Mouse (Mus musculus) CH12.LX (cell line): ENCODE measurements at regions not wholly inside any gene's neighbourhood (a gene's known extent, or its start where the extent isn't known, plus 50 kb on each side); places are given as distances from the start of the nearest gene placed in this dataset.

Experiments used
- DNase-seq: peaks from one replicate; pipeline ENCODE4 v3.0.0-alpha.2; 2013; ENCODE audit errors: extremely low read depth
- H3K27ac ChIP-seq: 2 replicates; pipeline ENCODE4 v1.5.1; 2012; ENCODE audit warnings: low read depth, mild to moderate bottlenecking, control low read depth, moderate library complexity; ENCODE audit not compliant: insufficient read depth
- H3K27me3 ChIP-seq: replicated peaks from 2 replicates; pipeline ENCODE3; 2012; ENCODE audit warnings: inconsistent platforms
- H3K36me3 ChIP-seq, 2 experiments: replicated peaks in 1 of 2; 2 replicates each; pipeline versions ENCODE3 to v1.6.1; 2012; ENCODE audit warnings: inconsistent platforms in 1 of 2, low read length in 1 of 2, mild to moderate bottlenecking in 1 of 2, mixed read lengths in 1 of 2, moderate library complexity in 1 of 2; ENCODE audit not compliant: control insufficient read depth in 1 of 2, insufficient read depth in 1 of 2
- H3K4me1 ChIP-seq, 2 experiments: 2 replicates each; pipeline ENCODE4 v1.6.1; 2012; ENCODE audit warnings: inconsistent platforms in 1 of 2, moderate library complexity in 1 of 2; ENCODE audit not compliant: insufficient read depth in 2 of 2, control insufficient read depth in 1 of 2
- H3K4me2 ChIP-seq: 2 replicates; pipeline ENCODE4 v1.6.1; 2012; ENCODE audit warnings: low read depth, mild to moderate bottlenecking, control low read depth; ENCODE audit not compliant: poor library complexity, insufficient read depth, severe bottlenecking
- H3K4me3 ChIP-seq, 3 experiments: fragments of 150-350 bp in 1 of 3; sonication (generic) in 1 of 3; replicated peaks in 1 of 3; 2 replicates each; pipeline versions ENCODE3 to v1.5.1; 2011 to 2012; ENCODE audit warnings: low read depth in 2 of 3, low read length in 2 of 3, mild to moderate bottlenecking in 2 of 3, moderate library complexity in 2 of 3, control low read depth in 1 of 3, improper control_type of control experiment in 1 of 3, inconsistent platforms in 1 of 3, mixed read lengths in 1 of 3; ENCODE audit not compliant: poor library complexity in 1 of 3
- H3K79me2 ChIP-seq: replicated peaks from 2 replicates; pipeline ENCODE4 v1.6.1; 2012; ENCODE audit warnings: mild to moderate bottlenecking, moderate library complexity; ENCODE audit not compliant: control insufficient read depth, poor library complexity, insufficient read depth, severe bottlenecking; ENCODE audit errors: extremely low read depth
- H3K9ac ChIP-seq: 2 replicates; pipeline ENCODE4 v1.6.1; 2012; ENCODE audit warnings: low read depth, mild to moderate bottlenecking, control low read depth, moderate library complexity; ENCODE audit not compliant: insufficient read depth
- H3K9me3 ChIP-seq: replicated peaks from 2 replicates; pipeline ENCODE3; 2012; ENCODE audit warnings: low read length, inconsistent platforms, mixed read lengths
- BHLHE40 ChIP-seq: IDR thresholded peaks from 2 replicates; pipeline ENCODE4 v1.6.1; 2011; ENCODE audit warnings: mild to moderate bottlenecking, low read depth, low read length, improper control_type of control experiment
- CHD1 ChIP-seq: IDR thresholded peaks from 2 replicates; pipeline ENCODE4 v1.6.1; 2012; ENCODE audit warnings: low read depth, low read length, improper control_type of control experiment, inconsistent platforms
- CHD2 ChIP-seq: IDR thresholded peaks from 2 replicates; pipeline ENCODE4 v1.6.1; 2011; ENCODE audit warnings: low read length, improper control_type of control experiment
- CTCF ChIP-seq, 2 experiments: IDR thresholded peaks in 1 of 2; conservative IDR thresholded peaks in 1 of 2; 2 replicates each; pipeline ENCODE4 v1.5.1; 2011 to 2012; ENCODE audit warnings: low read depth in 2 of 2, low read length in 2 of 2, improper control_type of control experiment in 1 of 2, inconsistent platforms in 1 of 2, mild to moderate bottlenecking in 1 of 2, moderate library complexity in 1 of 2
- E2F4 ChIP-seq: IDR thresholded peaks from 2 replicates; pipeline ENCODE4 v1.6.1; 2011; ENCODE audit warnings: low read depth, low read length, improper control_type of control experiment; ENCODE audit not compliant: insufficient replicate concordance
- ETS1 ChIP-seq: conservative IDR thresholded peaks from 2 replicates; pipeline ENCODE4 v1.6.1; 2012; ENCODE audit warnings: low read depth, mild to moderate bottlenecking, inconsistent platforms, low read length, improper control_type of control experiment, moderate library complexity
- HCFC1 ChIP-seq: IDR thresholded peaks from 2 replicates; pipeline ENCODE4 v1.6.1; 2012; ENCODE audit warnings: low read depth, mild to moderate bottlenecking, inconsistent platforms, low read length, improper control_type of control experiment
- KAT2A ChIP-seq: IDR thresholded peaks from 2 replicates; pipeline ENCODE4 v1.6.1; 2012; ENCODE audit warnings: low read length, improper control_type of control experiment, inconsistent platforms; ENCODE audit not compliant: insufficient replicate concordance
- MAFK ChIP-seq: IDR thresholded peaks from 2 replicates; pipeline ENCODE4 v1.6.1; 2011; ENCODE audit warnings: low read length, improper control_type of control experiment; ENCODE audit not compliant: insufficient replicate concordance
- MAZ ChIP-seq: IDR thresholded peaks from 2 replicates; pipeline ENCODE4 v1.6.1; 2012; ENCODE audit warnings: low read depth, mild to moderate bottlenecking, inconsistent platforms, low read length, improper control_type of control experiment, moderate library complexity
- MXI1 ChIP-seq: IDR thresholded peaks from 2 replicates; pipeline ENCODE4 v1.6.1; 2011; ENCODE audit warnings: mild to moderate bottlenecking, low read depth, low read length, improper control_type of control experiment
- MYC ChIP-seq: IDR thresholded peaks from 2 replicates; pipeline ENCODE4 v1.6.1; 2011; ENCODE audit warnings: low read depth, mild to moderate bottlenecking, improper control_type of control experiment, low read length
- NELFE ChIP-seq: IDR thresholded peaks from 2 replicates; pipeline ENCODE4 v1.6.1; 2011; ENCODE audit warnings: low read depth, low read length, improper control_type of control experiment
- POLR2A ChIP-seq: IDR thresholded peaks from 2 replicates; pipeline ENCODE4 v1.6.1; 2011; ENCODE audit warnings: low read depth, mild to moderate bottlenecking, improper control_type of control experiment, low read length
- RAD21 ChIP-seq: IDR thresholded peaks from 2 replicates; pipeline ENCODE4 v1.6.1; 2011; ENCODE audit warnings: low read depth, mild to moderate bottlenecking, low read length, improper control_type of control experiment, moderate library complexity
- RCOR1 ChIP-seq: conservative IDR thresholded peaks from 2 replicates; pipeline ENCODE4 v1.6.1; 2012; ENCODE audit warnings: low read depth, mild to moderate bottlenecking, inconsistent platforms, low read length, improper control_type of control experiment
- SIN3A ChIP-seq: IDR thresholded peaks from 2 replicates; pipeline ENCODE4 v1.6.1; 2012; ENCODE audit warnings: low read length, improper control_type of control experiment, inconsistent platforms
- TBP ChIP-seq: conservative IDR thresholded peaks from 2 replicates; pipeline ENCODE4 v1.6.1; 2011; ENCODE audit warnings: low read depth, low read length, improper control_type of control experiment
- TCF12 ChIP-seq: IDR thresholded peaks from 2 replicates; pipeline ENCODE4 v1.6.1; 2014; ENCODE audit warnings: low read depth, mild to moderate bottlenecking, inconsistent platforms, low read length, improper control_type of control experiment
- UBTF ChIP-seq: IDR thresholded peaks from 2 replicates; pipeline ENCODE4 v1.6.1; 2012; ENCODE audit warnings: low read depth, mild to moderate bottlenecking, inconsistent platforms, low read length, improper control_type of control experiment, moderate library complexity
- USF2 ChIP-seq: conservative IDR thresholded peaks from 2 replicates; pipeline ENCODE4 v1.6.1; 2011; ENCODE audit warnings: low read depth, low read length, improper control_type of control experiment
- ZC3H11A ChIP-seq: IDR thresholded peaks from 2 replicates; pipeline ENCODE4 v1.6.1; 2012; ENCODE audit warnings: low read depth, mild to moderate bottlenecking, inconsistent platforms, low read length, improper control_type of control experiment
- ZKSCAN1 ChIP-seq: IDR thresholded peaks from 2 replicates; pipeline ENCODE4 v1.6.1; 2012; ENCODE audit warnings: low read depth, inconsistent platforms, low read length, improper control_type of control experiment, borderline replicate concordance
- ZMIZ1 ChIP-seq: IDR thresholded peaks from 2 replicates; pipeline ENCODE4 v1.6.1; 2012; ENCODE audit warnings: low read depth, mild to moderate bottlenecking, inconsistent platforms, low read length, improper control_type of control experiment
- ZNF384 ChIP-seq: IDR thresholded peaks from 2 replicates; pipeline ENCODE4 v1.6.1; 2012; ENCODE audit warnings: low read depth, low read length, improper control_type of control experiment, inconsistent platforms
- dilution Hi-C: fragments of 300-500 bp; cut with MboI; formaldehyde crosslinking; loops from 2 replicates; pipeline ENCODE4 v1.14.3; 2020; ENCODE audit warnings: low sequenced_read_pairs; ENCODE audit not compliant: extremely low pct_unique_long_range_greater_than_20kb, extremely low pct_ligation_motif_present
- in situ Hi-C: fragments of 300-500 bp; cut with MboI; formaldehyde crosslinking; loops from 3 replicates; pipeline ENCODE4 v1.14.3; 2019; ENCODE audit warnings: low sequenced_read_pairs, low pct_ligation_motif_present, low pct_unique_long_range_greater_than_20kb, mixed read lengths

DNA sequence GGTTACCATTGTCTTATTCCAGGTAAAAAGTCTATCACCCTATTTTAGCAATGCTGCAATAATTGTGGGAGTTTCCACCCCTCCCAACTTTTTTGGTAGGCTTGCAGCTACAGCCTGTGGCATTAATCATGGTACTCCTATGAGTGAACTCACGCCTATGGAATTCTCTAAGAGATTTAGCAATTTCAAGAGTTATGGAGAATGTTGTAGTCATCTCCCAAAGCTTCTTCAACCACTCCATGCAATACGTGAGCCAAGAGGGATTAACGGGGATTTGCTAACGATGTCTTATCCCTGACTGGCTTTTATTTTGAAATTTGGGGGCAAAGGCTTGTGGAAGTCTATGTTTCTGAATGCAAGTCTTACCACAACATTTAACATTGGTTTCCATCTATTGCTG, 125.5 kb upstream of the Phactr1 start:
- no peak overlapping the region for H3K27ac ChIP-seq
- no peaks in the 10 kb centered on the region for H3K27me3 ChIP-seq
- no peak overlapping the region for H3K4me2 ChIP-seq
- H3K79me2 ChIP-seq: no peaks in the 10 kb centered on the region
- H3K36me3 ChIP-seq: no peaks in the 10 kb centered on the region
- no peak for DNase-seq
- H3K9me3 ChIP-seq: no peaks in the 10 kb centered on the region
- dilution Hi-C loops: no loop called here
- H3K4me1 ChIP-seq: no peaks in the 10 kb centered on the region
- TF ChIP-seq ZNF384: no peak
- no peak for TF ChIP-seq TCF12
- TF ChIP-seq ETS1: no peak
- TF ChIP-seq MYC: no peak
- TF ChIP-seq MAZ: no peak
- TF ChIP-seq SIN3A: no peak
- no peak for TF ChIP-seq RAD21
- TF ChIP-seq POLR2A: no peak
- TF ChIP-seq CHD2: no peak
- TF ChIP-seq MAFK: no peak
- no peak for TF ChIP-seq HCFC1
- no peak for TF ChIP-seq NELFE
- no peak for TF ChIP-seq KAT2A
- no peak overlapping the region for H3K4me3 ChIP-seq
- no peak overlapping the region for H3K9ac ChIP-seq
- in situ Hi-C loops: no loop called here

DNA sequence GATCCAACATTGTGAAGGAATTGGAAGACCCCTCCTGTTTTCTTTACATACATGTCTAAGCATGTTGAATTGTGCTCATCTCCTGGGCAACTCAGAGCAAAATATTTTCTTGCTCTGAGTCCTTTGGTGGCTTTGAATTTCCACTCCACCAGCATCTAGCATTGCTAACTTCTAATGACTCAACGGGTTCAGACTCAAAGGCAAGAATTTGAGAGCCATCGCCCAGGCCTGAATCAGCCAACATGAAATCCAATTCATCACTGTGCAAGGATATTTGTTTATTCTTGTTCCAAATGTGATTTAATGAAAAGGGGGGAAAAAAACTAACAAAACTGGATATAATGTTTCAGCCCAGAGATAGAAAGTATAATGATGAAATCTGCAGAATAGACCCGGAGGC, 121.9 kb upstream of the Phactr1 start:
- Histone ChIP-seq H3K4me3 (no peak overlapping the region), H3K27ac (no peak overlapping the region), H3K9ac (no peak overlapping the region), H3K27me3 (no peaks in the 10 kb centered on the region), H3K4me2 (no peak overlapping the region), H3K4me1 (peaks cover 0 to 3% of the 10 kb centered on the region in 2 experiments; a peak in 1 of 4 replicates), H3K79me2 (no peaks in the 10 kb centered on the region), H3K9me3 (peaks cover 3% of the 10 kb centered on the region), H3K36me3 (no peaks in the 10 kb centered on the region)
- dilution Hi-C loops: no loop called here
- TF ChIP-seq CTCF (conservative IDR thresholded peaks at IDR 0.05 in 1 of 2, IDR thresholded peaks at IDR 0.05 in 1 of 2; ENCODE audit: low read depth in 2 of 2, low read length in 2 of 2) (no peak), MYC (no peak), BHLHE40 (no peak), MXI1 (no peak), TCF12 (no peak), ZC3H11A (no peak), ZMIZ1 (no peak), USF2 (no peak), MAFK (no peak), UBTF (no peak), TBP (no peak), ZKSCAN1 (no peak), RCOR1 (no peak), E2F4 (no peak), RAD21 (no peak), KAT2A (no peak), CHD1 (no peak), SIN3A (no peak)
- in situ Hi-C loops: no loop called here
- DNase-seq: no peak
